Mouse (Mus musculus): Measurements from ENCODE around the gene Slc47a2. TPM values are rescaled to one million over a fixed set of nuclear protein-coding genes. Genes with fewer than 3 reads are reported as not detected.

The Slc47a2 gene
- total and polyA plus RNA-seq, 3 experiments: not detected

- H3K36me3 ChIP-seq (replicated peaks): peaks cover 59% of the 10 kb centered on the region
- peaks cover 18% of the 10 kb centered on the region for H3K4me1 ChIP-seq (ENCODE audit: insufficient read depth, low read depth, low read length)
- TF ChIP-seq GATA2 (IDR thresholded peaks at IDR 0.05; ENCODE audit: borderline replicate concordance, low read depth, low read length) (no peak), GATA1 (IDR thresholded peaks at IDR 0.05; ENCODE audit: borderline replicate concordance, low read length) (no peak), POLR2AphosphoS5 (IDR thresholded peaks at IDR 0.05; ENCODE audit: insufficient replicate concordance, low read depth, low read length) (no peak), TAL1 (conservative IDR thresholded peaks at IDR 0.05; ENCODE audit: low read depth, low read length) (no peak), CTCF (IDR thresholded peaks at IDR 0.05; ENCODE audit: low read depth, low read length) (no peak)
- ATAC-seq (ENCODE audit: extremely low read depth, insufficient number of reproducible peaks, low FRiP score, poor library complexity, severe bottlenecking) (no peak), DNase-seq (ENCODE audit: low spot score) (no peak)
- H3K9me3 ChIP-seq (replicated peaks): no peaks in the 10 kb centered on the region
- H3K4me3 ChIP-seq (ENCODE audit: low read depth, low read length): no peak overlapping the region
- peaks cover 4% of the 10 kb centered on the region; the same call in 1 of the 2 replicates for H3K27me3 ChIP-seq (ENCODE audit: insufficient read depth, low read length)
These were observed 78.8 kb downstream of the Slc47a2 start for GRCm38 (mm10) chr11:61263841-61264240.

- H3K9me3 ChIP-seq (replicated peaks): no peaks in the 10 kb centered on the region
- no peaks in the 10 kb centered on the region for H3K27me3 ChIP-seq (ENCODE audit: insufficient read depth, low read length)
- no peak overlapping the region for H3K4me3 ChIP-seq (ENCODE audit: low read depth, low read length)
- H3K4me1 ChIP-seq (ENCODE audit: insufficient read depth, low read depth, low read length): peaks cover 16% of the 10 kb centered on the region
- ATAC-seq (ENCODE audit: extremely low read depth, insufficient number of reproducible peaks, low FRiP score, poor library complexity, severe bottlenecking) (no peak), DNase-seq (ENCODE audit: low spot score) (no peak)
- H3K36me3 ChIP-seq (replicated peaks): peaks cover 70% of the 10 kb centered on the region
- TF ChIP-seq POLR2AphosphoS5 (IDR thresholded peaks at IDR 0.05; ENCODE audit: insufficient replicate concordance, low read depth, low read length) (no peak), GATA2 (IDR thresholded peaks at IDR 0.05; ENCODE audit: borderline replicate concordance, low read depth, low read length) (no peak), CTCF (IDR thresholded peaks at IDR 0.05; ENCODE audit: low read depth, low read length) (no peak), TAL1 (conservative IDR thresholded peaks at IDR 0.05; ENCODE audit: low read depth, low read length) (no peak), GATA1 (IDR thresholded peaks at IDR 0.05; ENCODE audit: borderline replicate concordance, low read length) (no peak)
These were observed 80.1 kb downstream of the Slc47a2 start for GRCm38 (mm10) chr11:61262516-61262915.

DNA sequence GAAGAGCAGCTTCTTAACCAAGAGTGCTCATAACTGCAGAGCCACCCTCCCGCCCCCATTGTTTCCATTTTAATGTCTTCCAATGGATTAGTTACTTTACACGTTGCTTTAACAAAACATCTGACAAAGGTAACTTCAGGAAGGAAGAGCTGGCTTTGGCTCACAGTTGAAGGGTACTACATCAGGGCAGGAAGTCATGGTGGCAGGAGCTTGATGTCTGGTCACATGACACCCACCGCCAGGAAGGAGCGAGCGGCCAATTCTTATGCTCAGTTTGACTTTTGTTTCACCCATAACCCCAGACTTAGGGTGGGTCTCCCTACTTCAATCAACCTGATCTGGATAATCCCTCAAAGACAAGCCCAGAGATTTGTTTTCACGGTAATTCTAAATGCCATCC is 83.6 kb downstream of the Slc47a2 start:
- Histone ChIP-seq H3K4me1 (ENCODE audit: insufficient read depth, low read depth, low read length) (no peaks in the 10 kb centered on the region), H3K4me3 (ENCODE audit: low read depth, low read length) (no peak overlapping the region), H3K9me3 (replicated peaks) (no peaks in the 10 kb centered on the region), H3K36me3 (replicated peaks) (peaks cover 89% of the 10 kb centered on the region), H3K27me3 (ENCODE audit: insufficient read depth, low read length) (no peaks in the 10 kb centered on the region)
- DNase-seq (ENCODE audit: low spot score) (no peak), ATAC-seq (ENCODE audit: extremely low read depth, insufficient number of reproducible peaks, low FRiP score, poor library complexity, severe bottlenecking) (no peak)
- TF ChIP-seq POLR2AphosphoS5 (IDR thresholded peaks at IDR 0.05; ENCODE audit: insufficient replicate concordance, low read depth, low read length): no peak
- no peak for TF ChIP-seq CTCF (IDR thresholded peaks at IDR 0.05; ENCODE audit: low read depth, low read length)

- H3K27me3 ChIP-seq (ENCODE audit: insufficient read depth, low read length): no peaks in the 10 kb centered on the region
- no peak overlapping the region for H3K4me3 ChIP-seq (ENCODE audit: low read depth, low read length)
- no peak for DNase-seq (ENCODE audit: low spot score)
- TF ChIP-seq GATA1 (IDR thresholded peaks at IDR 0.05; ENCODE audit: borderline replicate concordance, low read length) (no peak), TAL1 (conservative IDR thresholded peaks at IDR 0.05; ENCODE audit: low read depth, low read length) (no peak), CTCF (IDR thresholded peaks at IDR 0.05; ENCODE audit: low read depth, low read length) (no peak), GATA2 (IDR thresholded peaks at IDR 0.05; ENCODE audit: borderline replicate concordance, low read depth, low read length) (no peak)
- peaks cover 89% of the 10 kb centered on the region for H3K36me3 ChIP-seq (replicated peaks)
- peaks cover 3% of the 10 kb centered on the region; the same call in 1 of the 2 replicates for H3K4me1 ChIP-seq (ENCODE audit: insufficient read depth, low read depth, low read length)
- H3K9me3 ChIP-seq (replicated peaks): no peaks in the 10 kb centered on the region
- no peak for ATAC-seq (ENCODE audit: extremely low read depth, insufficient number of reproducible peaks, low FRiP score, poor library complexity, severe bottlenecking)
These were observed 89.9 kb downstream of the Slc47a2 start for GRCm38 (mm10) chr11:61252807-61253206.

- TF ChIP-seq TAL1 (conservative IDR thresholded peaks at IDR 0.05; ENCODE audit: low read depth, low read length) (no peak), POLR2AphosphoS5 (IDR thresholded peaks at IDR 0.05; ENCODE audit: insufficient replicate concordance, low read depth, low read length) (no peak), CTCF (IDR thresholded peaks at IDR 0.05; ENCODE audit: low read depth, low read length) (no peak), GATA2 (IDR thresholded peaks at IDR 0.05; ENCODE audit: borderline replicate concordance, low read depth, low read length) (no peak), GATA1 (IDR thresholded peaks at IDR 0.05; ENCODE audit: borderline replicate concordance, low read length) (no peak)
- no peaks in the 10 kb centered on the region for H3K9me3 ChIP-seq (replicated peaks)
- H3K36me3 ChIP-seq (replicated peaks): peaks cover 90% of the 10 kb centered on the region
- ATAC-seq (ENCODE audit: extremely low read depth, insufficient number of reproducible peaks, low FRiP score, poor library complexity, severe bottlenecking) (no peak), DNase-seq (ENCODE audit: low spot score) (no peak)
- H3K4me1 ChIP-seq (ENCODE audit: insufficient read depth, low read depth, low read length): peaks cover 3% of the 10 kb centered on the region; the same call in 1 of the 2 replicates
- no peaks in the 10 kb centered on the region for H3K27me3 ChIP-seq (ENCODE audit: insufficient read depth, low read length)
- H3K4me3 ChIP-seq (ENCODE audit: low read depth, low read length): no peak overlapping the region
These were observed 90.9 kb downstream of the Slc47a2 start for GRCm38 (mm10) chr11:61251741-61252140.

Other genes with a start within 250 kb of the Slc47a2 start
- gene Tnfrsf13b, start 216.1 kb downstream of the Slc47a2 start, total RNA-seq (2014; fragmentation: Nextera tagmentation): 46.2 and 49.1 TPM in 2 replicates
- 53.7 and 60.5 TPM in 2 replicates for gene Tnfrsf13b, start 216.1 kb downstream of the Slc47a2 start, total RNA-seq (2017)
- 131 and 149 TPM in 2 replicates for gene Tnfrsf13b, start 216.1 kb downstream of the Slc47a2 start, polyA plus RNA-seq (2012)
- 63.4 and 70.7 TPM in 2 replicates for gene Usp22, start 167.8 kb downstream of the Slc47a2 start, total RNA-seq (2014; fragmentation: Nextera tagmentation)
- gene Usp22, start 167.8 kb downstream of the Slc47a2 start, total RNA-seq (2017): 34.7 and 52.1 TPM in 2 replicates
- 23.3 and 37.8 TPM in 2 replicates for gene Usp22, start 167.8 kb downstream of the Slc47a2 start, polyA plus RNA-seq (2012)
- 0.98 TPM in 1 of 2 replicates, not detected in the other for gene Aldh3a1, start 135.3 kb downstream of the Slc47a2 start, total RNA-seq (2014; fragmentation: Nextera tagmentation)
- gene Aldh3a1, start 135.3 kb downstream of the Slc47a2 start, total RNA-seq (2017): 0.12 TPM in 1 of 2 replicates, not detected in the other
- gene Aldh3a1, start 135.3 kb downstream of the Slc47a2 start, polyA plus RNA-seq (2012): not detected in 2 replicates
- gene Aldh3a2, start 75.4 kb downstream of the Slc47a2 start, total RNA-seq (2014; fragmentation: Nextera tagmentation): 23.0 and 26.0 TPM in 2 replicates
- 22.1 and 27.0 TPM in 2 replicates for gene Aldh3a2, start 75.4 kb downstream of the Slc47a2 start, total RNA-seq (2017)
- gene Aldh3a2, start 75.4 kb downstream of the Slc47a2 start, polyA plus RNA-seq (2012): 3.0 and 3.7 TPM in 2 replicates
- gene Slc47a1, start 35.5 kb upstream of the Slc47a2 start, total RNA-seq (2014; fragmentation: Nextera tagmentation): not detected in 2 replicates
- 0.11 TPM in 1 of 2 replicates, not detected in the other for gene Slc47a1, start 35.5 kb upstream of the Slc47a2 start, total RNA-seq (2017)
- gene Slc47a1, start 35.5 kb upstream of the Slc47a2 start, polyA plus RNA-seq (2012): not detected in 2 replicates
- gene Rnf112, start 111.3 kb upstream of the Slc47a2 start, total RNA-seq (2014; fragmentation: Nextera tagmentation): not detected in 2 replicates
- gene Rnf112, start 111.3 kb upstream of the Slc47a2 start, total RNA-seq (2017): 0.06 and 0.16 TPM in 2 replicates
- gene Rnf112, start 111.3 kb upstream of the Slc47a2 start, polyA plus RNA-seq (2012): not detected in 2 replicates
- not detected in 2 replicates for gene Mfap4, start 142.6 kb upstream of the Slc47a2 start, total RNA-seq (2014; fragmentation: Nextera tagmentation)
- 0.33 TPM in 1 of 2 replicates, not detected in the other for gene Mfap4, start 142.6 kb upstream of the Slc47a2 start, total RNA-seq (2017)
- not detected in 2 replicates for gene Mfap4, start 142.6 kb upstream of the Slc47a2 start, polyA plus RNA-seq (2012)
- gene Mapk7, start 151.5 kb upstream of the Slc47a2 start, total RNA-seq (2014; fragmentation: Nextera tagmentation): 12.4 and 13.7 TPM in 2 replicates
- 8.3 and 12.7 TPM in 2 replicates for gene Mapk7, start 151.5 kb upstream of the Slc47a2 start, total RNA-seq (2017)
- gene Mapk7, start 151.5 kb upstream of the Slc47a2 start, polyA plus RNA-seq (2012): 32.3 and 33.1 TPM in 2 replicates
- gene B9d1, start 162.3 kb upstream of the Slc47a2 start, total RNA-seq (2014; fragmentation: Nextera tagmentation): 9.6 and 24.5 TPM in 2 replicates
- gene B9d1, start 162.3 kb upstream of the Slc47a2 start, total RNA-seq (2017): 11.2 and 22.8 TPM in 2 replicates
- gene B9d1, start 162.3 kb upstream of the Slc47a2 start, polyA plus RNA-seq (2012): 23.6 and 28.2 TPM in 2 replicates
- gene Epn2, start 236.8 kb upstream of the Slc47a2 start, total RNA-seq (2014; fragmentation: Nextera tagmentation): 4.5 and 6.2 TPM in 2 replicates
- 2.3 and 2.6 TPM in 2 replicates for gene Epn2, start 236.8 kb upstream of the Slc47a2 start, total RNA-seq (2017)
- 1.6 and 2.6 TPM in 2 replicates for gene Epn2, start 236.8 kb upstream of the Slc47a2 start, polyA plus RNA-seq (2012)

All from G1E (cell line).